Mouse (Mus musculus): ENCODE measurements around the gene Dnmt1.

DNA sequence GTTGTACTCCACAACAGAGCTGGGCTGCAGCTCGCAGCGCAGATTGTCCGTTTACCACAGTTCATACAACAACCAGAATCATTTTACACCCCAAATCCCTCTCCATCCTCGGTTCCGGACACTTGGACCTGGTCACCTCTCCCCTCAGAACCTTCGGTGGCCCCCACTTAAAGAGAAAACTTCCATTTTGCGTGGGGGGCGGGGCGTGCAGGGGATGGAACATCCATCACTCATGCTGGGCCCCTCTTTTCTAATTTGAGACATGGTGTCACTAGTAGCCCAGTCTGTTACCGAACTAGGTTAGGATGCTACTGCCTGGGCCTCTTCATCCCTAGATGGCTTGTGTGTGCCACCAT is 81.0 kb downstream of the Dnmt1 start:
- TF ChIP-seq CTCF (IDR thresholded peaks at IDR 0.05; ENCODE audit: low read depth) (no peak), EP300 (optimal IDR thresholded peaks at IDR 0.05) (no peak)
